Mouse (Mus musculus) ES-CJ7 (cell line): ENCODE measurements around the gene Tbx22.

Experiments used
- DNase-seq: peaks from one replicate; pipeline ENCODE4 v3.0.0; 2011; ENCODE audit warnings: low read depth, low spot score

Gene Tbx22

DNA sequence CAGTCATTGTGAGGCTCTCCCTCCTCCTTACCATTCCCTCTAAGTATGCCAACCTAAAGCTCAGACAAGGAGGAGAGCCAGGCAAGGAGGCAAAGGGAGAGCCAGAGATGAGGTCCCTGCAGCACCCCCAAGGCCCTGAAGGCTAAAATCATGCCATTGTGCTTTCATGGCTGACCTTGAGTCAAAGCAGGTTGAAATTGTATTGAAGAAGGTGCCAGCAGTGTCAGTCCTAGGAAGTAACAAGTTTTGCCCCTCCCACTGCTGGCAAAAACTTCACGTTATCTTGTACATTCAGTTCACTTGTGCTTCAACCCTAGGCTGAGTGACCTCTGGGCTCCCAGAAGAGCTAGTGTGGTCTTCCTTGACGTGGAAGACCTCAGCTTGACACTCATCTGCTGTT is at the start of gene Tbx22:
TSS of gene Tbx22 (plus strand) at position 301 of the 400 bp plus-strand sequence.
- no peak for DNase-seq

DNA sequence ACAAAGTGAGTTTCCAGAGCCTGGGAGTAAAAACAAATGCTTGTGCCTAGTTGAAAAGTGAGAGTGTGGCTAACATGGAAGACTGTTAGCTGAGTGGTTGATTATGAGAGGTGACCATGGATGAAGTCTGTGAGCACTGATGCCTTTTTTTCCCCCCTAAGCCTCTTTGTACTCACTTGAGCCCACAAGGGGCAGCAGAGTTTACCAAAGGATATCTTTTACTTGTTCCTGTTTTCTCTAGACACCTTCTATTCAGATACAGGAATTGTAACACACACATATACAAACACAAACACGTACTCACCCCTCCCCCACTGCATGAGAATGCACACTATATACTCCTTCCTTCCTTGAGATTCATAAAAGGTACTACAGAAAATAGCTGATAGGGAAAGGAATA is 913 bp downstream of the Tbx22 start:
- DNase-seq = no peak

DNA sequence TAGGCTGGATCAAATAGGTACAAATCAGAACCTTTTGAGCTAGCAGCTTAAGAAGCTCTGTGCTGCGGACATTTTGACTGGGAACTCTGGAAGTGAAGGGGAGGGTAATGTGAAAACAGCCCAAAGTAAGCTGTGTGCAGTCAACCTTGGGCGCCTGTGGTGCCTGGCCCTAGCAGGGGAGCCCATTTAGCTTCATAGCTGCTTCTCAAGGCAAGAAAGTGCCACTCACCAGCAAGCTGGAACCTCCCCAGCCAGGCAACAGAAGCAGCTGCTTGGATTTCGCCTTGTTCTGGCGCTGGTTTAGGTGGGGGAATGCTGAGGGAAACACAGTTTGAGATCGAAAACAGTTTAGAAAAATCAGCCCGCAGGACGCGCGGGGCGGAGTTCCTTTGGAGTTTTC is 11.4 kb downstream of the Tbx22 start:
- DNase-seq = no peak

DNA sequence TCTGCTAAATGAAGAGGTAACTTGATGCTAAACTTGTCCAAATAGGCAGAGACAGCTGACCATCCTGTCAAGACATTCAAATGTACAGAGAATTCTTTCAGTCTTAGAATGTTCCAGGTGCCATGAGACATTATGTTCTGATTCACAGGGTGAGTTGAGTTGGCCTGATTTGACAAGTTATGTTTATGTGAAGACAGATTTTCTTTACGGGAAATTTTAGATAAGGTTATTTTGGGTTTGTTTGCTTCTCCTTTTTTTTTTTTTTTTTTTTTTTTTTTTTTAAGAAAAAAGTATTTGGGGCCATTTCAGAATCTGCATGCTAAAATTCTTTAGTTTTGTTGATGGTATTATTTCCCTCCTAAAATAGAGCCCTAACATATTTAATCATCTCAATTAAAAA is 40.8 kb downstream of the Tbx22 start:
- DNase-seq = no peak

DNA sequence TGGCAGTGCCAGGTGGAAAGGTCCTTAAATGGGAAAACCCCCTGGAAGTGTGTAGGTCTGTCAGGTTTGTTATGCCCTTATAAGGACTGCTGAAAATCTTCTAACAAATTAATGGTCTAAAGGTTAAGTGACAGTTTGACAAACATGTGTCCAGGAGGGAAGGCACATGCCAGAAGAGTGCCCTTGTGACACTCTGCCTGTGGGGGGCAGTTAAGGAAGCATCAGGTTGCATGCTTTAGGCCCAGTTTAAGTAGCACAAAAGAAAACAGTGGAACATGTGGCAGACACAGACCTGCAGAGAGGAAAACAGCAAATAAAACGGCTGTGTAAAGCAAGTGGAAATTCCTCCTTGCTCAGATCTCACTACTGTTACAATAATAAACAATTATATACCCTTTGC is 55.8 kb downstream of the Tbx22 start:
- no peak for DNase-seq
